Mouse (Mus musculus) stomach, postnatal 0 days (tissue): ENCODE results near the gene Catsper3. TPM values are rescaled to one million over a fixed set of nuclear protein-coding genes. Genes with fewer than 3 reads are reported as not detected.

Source experiments
- ATAC-seq: fragments of 200-750 bp; cut with Nextera tagmentation; 2 replicates; pipeline ENCODE4 v1.8.0; 2017; ENCODE audit not compliant: low FRiP score, low TSS enrichment
- DNase-seq: peaks from one replicate; pipeline ENCODE4 v3.0.0-alpha.2; 2016; ENCODE audit warnings: low spot score
- H3K27ac ChIP-seq: fragments of 300-500 bp; sonication (generic); replicated peaks from 2 replicates; pipeline ENCODE4 v1.5.1; 2014; ENCODE audit warnings: mild to moderate bottlenecking, control low read depth
- H3K27me3 ChIP-seq: fragments of 300-500 bp; sonication (generic); 2 replicates; pipeline ENCODE4 v1.6.1; 2014; ENCODE audit warnings: low read length; ENCODE audit not compliant: control insufficient read depth, insufficient read depth
- H3K36me3 ChIP-seq: fragments of 300-500 bp; sonication (generic); 2 replicates; pipeline ENCODE4 v1.6.1; 2014; ENCODE audit warnings: low read length, mixed read lengths; ENCODE audit not compliant: control insufficient read depth, insufficient read depth
- H3K4me1 ChIP-seq: fragments of 300-500 bp; sonication (generic); replicated peaks from 2 replicates; pipeline ENCODE4 v1.6.1; 2014; ENCODE audit warnings: antibody characterized with exemption; ENCODE audit not compliant: control insufficient read depth, insufficient read depth
- H3K4me2 ChIP-seq: fragments of 300-500 bp; sonication (generic); replicated peaks from 2 replicates; pipeline ENCODE4 v1.6.1; 2014; ENCODE audit warnings: low read depth, mild to moderate bottlenecking, control low read depth, moderate library complexity
- H3K4me3 ChIP-seq: fragments of 300-500 bp; sonication (generic); 2 replicates; pipeline ENCODE4 v1.5.1; 2014; ENCODE audit warnings: low read depth, low read length, control low read depth
- H3K9ac ChIP-seq: fragments of 300-500 bp; sonication (generic); 2 replicates; pipeline ENCODE4 v1.6.1; 2014; ENCODE audit warnings: mild to moderate bottlenecking, low read length, control low read depth, mixed read lengths
- H3K9me3 ChIP-seq: fragments of 300-500 bp; sonication (generic); 2 replicates; pipeline ENCODE4 v1.6.1; 2016; ENCODE audit warnings: low read length; ENCODE audit not compliant: control insufficient read depth
- CTCF ChIP-seq: IDR thresholded peaks from 2 replicates; pipeline ENCODE4 v1.5.1; 2016; ENCODE audit warnings: antibody characterized with exemption, low read depth, mild to moderate bottlenecking, moderate library complexity
- EP300 ChIP-seq: optimal IDR thresholded peaks from 2 replicates; pipeline ENCODE3; 2016; ENCODE audit warnings: antibody characterized with exemption
- whole genome bisulfite sequencing: fragments of 180-500 bp; shearing (Covaris S2); extraction: QIAGEN DNeasy Blood & Tissue Kit; methylation state at CpG from one replicate; pipeline ENCODE4 v1.1.7; 2014; 5-methylcytosine and 5-hydroxymethylcytosine counted together
- polyA plus RNA-seq: library from polyadenylated mRNA; unstranded; fragments of >200 nt; fragmentation: Nextera tagmentation; extraction: Ambion mirVana; gene quantifications from 2 replicates; pipeline ENCODE4 v1.2.1, GENCODE M21; 2015

Catsper3 gene
- polyA plus RNA-seq, 1 experiment from 2014 or later = 0.13 TPM

DNA sequence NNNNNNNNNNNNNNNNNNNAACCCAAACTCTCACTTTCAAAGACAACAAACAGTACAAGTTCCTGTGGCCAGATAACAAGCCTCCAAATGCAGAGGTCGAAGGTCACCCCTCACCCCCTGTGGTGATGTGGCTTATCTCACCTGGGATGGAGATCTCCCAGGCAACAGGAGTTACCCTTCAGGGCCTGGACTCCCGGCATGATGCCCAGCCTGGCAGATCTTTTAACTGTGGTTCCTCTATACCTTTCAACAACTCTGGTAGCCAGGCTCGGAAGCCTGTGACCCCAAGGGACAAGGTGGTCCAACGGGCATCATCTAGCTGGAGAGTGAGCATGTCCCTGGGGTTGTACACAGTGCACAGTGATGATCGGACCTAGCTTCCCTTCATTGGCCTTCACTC is 38.1 kb downstream of the Catsper3 start:
- TF ChIP-seq CTCF (no peak), EP300 (no peak)
- no peak for DNase-seq
- ATAC-seq = no peak
- H3K9me3 ChIP-seq = no peaks in the 10 kb centered on the region
- 51% methylated on average over 5 of the region's 5 CpGs for WGBS
- H3K27me3 ChIP-seq = no peaks in the 10 kb centered on the region
- H3K4me2 ChIP-seq = no peak overlapping the region
- H3K36me3 ChIP-seq = peaks cover 8% of the 10 kb centered on the region; the same call in 1 of the 2 replicates
- no peak overlapping the region for H3K27ac ChIP-seq
- no peak overlapping the region for H3K9ac ChIP-seq
- H3K4me1 ChIP-seq = peaks cover 6% of the 10 kb centered on the region; the same call in 1 of the 2 replicates
- H3K4me3 ChIP-seq = no peak overlapping the region

DNA sequence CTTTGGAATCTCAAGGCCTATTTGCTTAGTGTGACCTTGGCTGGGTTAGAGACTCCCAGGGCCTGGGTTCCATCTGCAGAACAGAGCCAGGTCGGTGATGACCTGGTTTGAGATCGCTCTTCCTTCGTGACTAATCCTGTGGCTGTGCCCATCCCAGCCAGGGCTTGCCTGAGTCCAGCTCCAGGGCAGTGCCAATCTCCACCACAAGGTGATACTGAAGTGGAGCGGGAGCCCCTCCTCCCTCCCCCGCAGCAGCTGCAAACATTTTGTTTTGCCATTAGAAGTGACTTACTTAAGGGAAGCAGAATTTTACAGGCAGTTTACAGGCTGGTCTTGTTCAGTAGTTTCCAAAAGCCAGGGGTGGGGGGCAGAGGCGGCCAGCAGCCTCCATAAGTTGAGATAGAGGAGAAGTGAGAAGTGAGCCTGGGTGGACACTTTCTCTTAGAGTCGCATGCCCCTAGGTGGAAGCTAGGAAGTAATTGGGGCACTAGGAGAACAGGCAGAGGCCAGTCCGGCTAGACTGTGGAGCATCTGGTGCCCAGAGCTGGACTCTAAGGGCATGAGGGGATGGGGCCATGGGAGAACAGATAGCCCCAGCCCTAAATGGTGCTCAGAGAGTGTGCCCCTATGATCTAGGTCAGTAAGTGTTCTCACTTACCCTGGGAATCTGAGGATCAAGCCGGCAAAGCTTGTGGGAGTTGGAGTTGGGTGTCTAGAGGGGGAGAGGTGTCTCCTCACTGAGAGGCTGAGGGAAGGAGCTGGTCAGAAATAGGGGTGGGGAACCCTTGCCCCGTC is 40.0 kb downstream of the Catsper3 start:
- ATAC-seq (peak; percentile 54), DNase-seq (peak; percentile 68)
- peaks cover 11% of the 10 kb centered on the region for H3K36me3 ChIP-seq
- peak overlapping the region; percentile 75 for H3K4me2 ChIP-seq
- peak overlapping the region; percentile 86 for H3K27ac ChIP-seq
- H3K9ac ChIP-seq = peak overlapping the region; percentile 79
- WGBS = 28% methylated on average over 10 of the region's 10 CpGs
- TF ChIP-seq CTCF (peak; percentile 66), EP300 (no peak)
- peaks cover 6% of the 10 kb centered on the region; the same call in 1 of the 2 replicates for H3K4me1 ChIP-seq
- peak overlapping the region; percentile 47; the same call in 1 of the 2 replicates for H3K4me3 ChIP-seq
- H3K9me3 ChIP-seq = no peaks in the 10 kb centered on the region
- no peaks in the 10 kb centered on the region for H3K27me3 ChIP-seq

DNA sequence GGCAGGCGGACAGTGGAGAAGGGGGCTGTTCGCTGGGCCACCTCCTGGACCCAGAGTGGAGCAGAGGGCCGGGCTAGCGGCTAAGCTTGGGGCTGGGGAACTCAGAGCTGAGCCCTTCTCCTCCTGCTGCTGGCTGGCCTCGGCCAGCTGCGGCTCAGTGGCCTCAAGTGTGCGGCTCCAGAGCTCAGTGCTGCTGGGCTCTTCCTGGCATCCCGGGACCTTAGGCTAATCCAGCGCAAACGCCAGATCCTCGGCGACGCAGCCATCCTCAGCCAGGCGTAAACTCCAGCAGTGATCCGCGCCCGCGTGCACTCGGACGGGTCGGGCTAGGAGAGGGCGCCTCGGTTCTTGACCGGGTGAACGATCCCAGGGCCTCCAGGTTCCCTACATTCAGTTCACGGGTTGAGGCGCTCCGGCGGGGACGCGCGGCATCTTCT is 40.9 kb downstream of the Catsper3 start:
- Histone ChIP-seq H3K9ac (peak overlapping the region; percentile 79), H3K9me3 (no peaks in the 10 kb centered on the region), H3K4me2 (peak overlapping the region; percentile 75), H3K36me3 (peaks cover 11% of the 10 kb centered on the region), H3K27ac (peak overlapping the region; percentile 86), H3K27me3 (no peaks in the 10 kb centered on the region), H3K4me3 (peak overlapping the region; percentile 47), H3K4me1 (peaks cover 6% of the 10 kb centered on the region; the same call in 1 of the 2 replicates)
- TF ChIP-seq EP300 = no peak
- no peak for TF ChIP-seq CTCF
- WGBS = 13% methylated on average over 32 of the region's 32 CpGs
- ATAC-seq = peak; percentile 13
- no peak for DNase-seq

DNA sequence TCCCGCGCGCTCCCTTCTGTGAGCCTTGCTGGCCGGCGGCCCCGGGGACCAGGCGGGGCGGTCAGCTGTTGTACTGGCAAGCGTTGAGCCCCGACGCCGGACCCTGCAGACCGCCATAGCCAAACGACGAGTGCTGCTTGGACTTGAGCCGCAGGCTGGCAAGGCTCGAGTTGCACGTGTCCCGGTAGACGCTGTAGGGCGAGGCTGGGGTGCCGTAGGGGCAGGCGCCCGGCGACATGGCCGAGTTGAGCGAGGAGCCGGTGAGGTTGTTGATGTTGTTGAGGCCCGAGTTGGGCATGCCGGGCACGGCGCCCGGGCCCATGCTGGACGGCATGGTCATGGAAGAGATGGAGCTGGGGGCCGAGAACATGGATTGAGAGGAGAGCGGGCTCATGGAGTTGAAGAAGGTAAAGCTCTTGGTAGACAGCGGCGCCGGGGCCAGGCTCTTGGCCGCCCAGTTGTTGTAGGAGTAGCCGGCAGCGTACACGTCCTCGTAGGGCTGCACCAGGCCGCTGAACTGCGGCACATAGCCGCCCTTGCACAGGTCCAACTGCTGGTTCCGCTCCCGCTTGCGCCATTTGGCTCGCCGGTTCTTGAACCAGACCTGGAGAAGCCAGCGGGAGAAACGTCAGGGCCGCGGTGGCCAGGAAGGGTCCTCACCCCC is 41.8 kb downstream of the Catsper3 start:
- ATAC-seq = no peak
- H3K4me3 ChIP-seq = peak overlapping the region; percentile 47
- no peaks in the 10 kb centered on the region for H3K27me3 ChIP-seq
- H3K4me2 ChIP-seq = peak overlapping the region; percentile 75
- peaks cover 6% of the 10 kb centered on the region; the same call in 1 of the 2 replicates for H3K4me1 ChIP-seq
- WGBS = 17% methylated on average over 56 of the region's 56 CpGs
- H3K9ac ChIP-seq = peak overlapping the region; percentile 79
- H3K36me3 ChIP-seq = peaks cover 11% of the 10 kb centered on the region
- TF ChIP-seq CTCF = no peak
- TF ChIP-seq EP300 = no peak
- no peaks in the 10 kb centered on the region for H3K9me3 ChIP-seq
- DNase-seq = peak; percentile 56
- H3K27ac ChIP-seq = peak overlapping the region; percentile 86

DNA sequence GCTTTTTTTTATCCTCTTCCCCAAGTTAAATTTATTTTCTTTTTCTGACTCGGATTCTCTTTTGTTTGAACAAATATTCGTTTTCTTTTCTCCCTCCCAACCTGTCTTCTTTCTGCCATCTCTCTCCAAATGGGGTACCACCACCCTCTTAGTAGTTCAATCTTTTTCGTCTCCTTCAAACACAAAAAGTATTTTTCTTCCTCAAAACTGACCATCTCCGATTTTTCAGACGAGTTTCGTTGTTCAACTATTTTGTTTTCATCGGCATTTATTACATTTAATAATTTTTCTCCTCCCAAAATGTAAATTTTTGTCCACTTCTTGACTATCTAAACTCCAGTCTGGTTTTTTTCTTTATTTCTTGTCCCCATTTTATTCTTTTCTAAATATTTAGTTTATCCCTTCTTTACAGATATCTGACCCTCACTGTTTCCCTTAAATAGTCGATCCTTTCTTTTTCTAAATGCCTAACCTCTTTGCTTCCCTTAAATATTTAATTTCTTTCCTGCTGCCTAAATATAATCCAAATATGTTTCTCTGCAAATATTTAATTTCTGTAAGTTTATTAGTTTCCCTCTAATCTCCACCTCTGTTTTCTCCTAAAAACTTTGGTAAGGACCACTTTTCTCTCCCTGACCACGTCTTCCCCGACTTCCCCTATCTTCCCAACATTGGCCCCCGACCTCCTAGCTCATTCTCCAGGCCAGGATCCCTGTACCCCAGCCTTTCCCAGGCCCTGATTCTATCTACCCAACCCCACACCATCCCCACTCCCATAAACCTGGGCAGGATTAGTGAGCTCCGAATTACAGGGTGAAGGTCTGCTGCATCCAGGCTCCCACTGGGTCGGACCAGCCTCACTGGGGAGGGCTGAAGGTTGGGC is 42.7 kb downstream of the Catsper3 start:
- peak overlapping the region; percentile 87 for H3K4me3 ChIP-seq
- H3K4me2 ChIP-seq = peak overlapping the region; percentile 81
- H3K4me1 ChIP-seq = peaks cover 6% of the 10 kb centered on the region; the same call in 1 of the 2 replicates
- ATAC-seq = no peak
- no peaks in the 10 kb centered on the region for H3K27me3 ChIP-seq
- WGBS = 16% methylated on average over 13 of the region's 13 CpGs
- no peaks in the 10 kb centered on the region for H3K9me3 ChIP-seq
- TF ChIP-seq CTCF (no peak), EP300 (no peak)
- no peak for DNase-seq
- peak overlapping the region; percentile 98 for H3K9ac ChIP-seq
- peak overlapping the region; percentile 89 for H3K27ac ChIP-seq
- peaks cover 11% of the 10 kb centered on the region for H3K36me3 ChIP-seq
